Mouse (Mus musculus): ENCODE measurements around the gene Tesk2. TPM values are rescaled to one million over a fixed set of nuclear protein-coding genes. Genes with fewer than 3 reads are reported as not detected.
"Not testable (repeated sequence)": the region's sequence is repeated elsewhere in the genome, so short reads cannot be mapped to it uniquely, and the experiment has no call there.

The Tesk2 gene
- polyA plus RNA-seq (2014; fragmentation: Nextera tagmentation; extraction: Ambion mirVana), result 1.9 and 3.2 TPM in 2 replicates

GRCm38 (mm10) chr4:116720343-116721097, at the start of gene Tesk2:
Gene Tesk2, plus strand, starts transcription at chr4:116720948.
- Histone ChIP-seq H3K27ac (replicated peaks; ENCODE audit: low read depth, low read length) (peak within 1 kb of the TSS; percentile 62), H3K4me1 (ENCODE audit: control insufficient read depth, insufficient read depth, low read length) (peaks cover 6% of the 10 kb centered on the region; the same call in 1 of the 2 replicates), H3K27me3 (ENCODE audit: control insufficient read depth, insufficient read depth, low read length) (no peaks in the 10 kb centered on the region), H3K4me3 (replicated peaks; ENCODE audit: low read depth, low read length) (peak within 1 kb of the TSS; percentile 61), H3K36me3 (ENCODE audit: control insufficient read depth, insufficient read depth, low read length) (no peaks in the 10 kb centered on the region), H3K9me3 (ENCODE audit: control insufficient read depth, low read length) (no peaks in the 10 kb centered on the region), H3K4me2 (ENCODE audit: low read length) (peak within 1 kb of the TSS; percentile 87), H3K9ac (replicated peaks; ENCODE audit: low read length) (peak within 1 kb of the TSS; percentile 71)
- WGBS, result under 1% methylated on average over 34 of the region's 34 CpGs
- DNase-seq (peak; percentile 97), ATAC-seq (ENCODE audit: low FRiP score, low TSS enrichment) (peak; percentile 98)

GRCm38 (mm10) chr4:116672785-116673184, 48.0 kb upstream of the Tesk2 start:
- Histone ChIP-seq H3K9me3 (ENCODE audit: control insufficient read depth, low read length) (no peaks in the 10 kb centered on the region), H3K9ac (replicated peaks; ENCODE audit: low read length) (no peak overlapping the region), H3K4me2 (ENCODE audit: low read length) (no peak overlapping the region), H3K4me1 (ENCODE audit: control insufficient read depth, insufficient read depth, low read length) (no peaks in the 10 kb centered on the region), H3K27me3 (ENCODE audit: control insufficient read depth, insufficient read depth, low read length) (no peaks in the 10 kb centered on the region), H3K36me3 (ENCODE audit: control insufficient read depth, insufficient read depth, low read length) (no peaks in the 10 kb centered on the region), H3K4me3 (replicated peaks; ENCODE audit: low read depth, low read length) (no peak overlapping the region), H3K27ac (replicated peaks; ENCODE audit: low read depth, low read length) (no peak overlapping the region)
- no peak for ATAC-seq (ENCODE audit: low FRiP score, low TSS enrichment)
- WGBS, result 77% methylated on average over 2 of the region's 2 CpGs
- no peak for DNase-seq

- H3K4me3 ChIP-seq (replicated peaks; ENCODE audit: low read depth, low read length); H3K9me3 ChIP-seq (ENCODE audit: control insufficient read depth, low read length); H3K4me2 ChIP-seq (ENCODE audit: low read length); DNase-seq; H3K36me3 ChIP-seq (ENCODE audit: control insufficient read depth, insufficient read depth, low read length); H3K27me3 ChIP-seq (ENCODE audit: control insufficient read depth, insufficient read depth, low read length); H3K27ac ChIP-seq (replicated peaks; ENCODE audit: low read depth, low read length); H3K9ac ChIP-seq (replicated peaks; ENCODE audit: low read length); H3K4me1 ChIP-seq (ENCODE audit: control insufficient read depth, insufficient read depth, low read length); ATAC-seq (ENCODE audit: low FRiP score, low TSS enrichment): not testable (repeated sequence)
- 93% methylated on average over 6 of the region's 6 CpGs for WGBS
These were observed 46.0 kb upstream of the Tesk2 start for GRCm38 (mm10) chr4:116674761-116675160.

GRCm38 (mm10) chr4:116676027-116676426, 44.7 kb upstream of the Tesk2 start:
- H3K36me3 ChIP-seq (ENCODE audit: control insufficient read depth, insufficient read depth, low read length), result no peaks in the 10 kb centered on the region
- H3K27me3 ChIP-seq (ENCODE audit: control insufficient read depth, insufficient read depth, low read length), result no peaks in the 10 kb centered on the region
- H3K27ac ChIP-seq (replicated peaks; ENCODE audit: low read depth, low read length), result no peak overlapping the region
- DNase-seq, result no peak
- no peak for ATAC-seq (ENCODE audit: low FRiP score, low TSS enrichment)
- H3K9ac ChIP-seq (replicated peaks; ENCODE audit: low read length), result no peak overlapping the region
- H3K4me3 ChIP-seq (replicated peaks; ENCODE audit: low read depth, low read length), result no peak overlapping the region
- WGBS, result 82% methylated on average over 3 of the region's 3 CpGs
- H3K4me1 ChIP-seq (ENCODE audit: control insufficient read depth, insufficient read depth, low read length), result no peaks in the 10 kb centered on the region
- no peaks in the 10 kb centered on the region for H3K9me3 ChIP-seq (ENCODE audit: control insufficient read depth, low read length)
- H3K4me2 ChIP-seq (ENCODE audit: low read length), result no peak overlapping the region

- Histone ChIP-seq H3K4me1 (ENCODE audit: control insufficient read depth, insufficient read depth, low read length) (no peaks in the 10 kb centered on the region), H3K9ac (replicated peaks; ENCODE audit: low read length) (no peak overlapping the region)
- DNase-seq, result no peak
These were observed 42.9 kb upstream of the Tesk2 start for GRCm38 (mm10) chr4:116677808-116678207.

GRCm38 (mm10) chr4:116679141-116679540, 41.6 kb upstream of the Tesk2 start:
- Histone ChIP-seq H3K4me1 (ENCODE audit: control insufficient read depth, insufficient read depth, low read length) (no peaks in the 10 kb centered on the region), H3K4me3 (replicated peaks; ENCODE audit: low read depth, low read length) (no peak overlapping the region), H3K27me3 (ENCODE audit: control insufficient read depth, insufficient read depth, low read length) (no peaks in the 10 kb centered on the region), H3K4me2 (ENCODE audit: low read length) (no peak overlapping the region), H3K9me3 (ENCODE audit: control insufficient read depth, low read length) (no peaks in the 10 kb centered on the region), H3K27ac (replicated peaks; ENCODE audit: low read depth, low read length) (no peak overlapping the region), H3K36me3 (ENCODE audit: control insufficient read depth, insufficient read depth, low read length) (no peaks in the 10 kb centered on the region), H3K9ac (replicated peaks; ENCODE audit: low read length) (no peak overlapping the region)
- 55% methylated on average over 5 of the region's 5 CpGs for WGBS
- ATAC-seq (ENCODE audit: low FRiP score, low TSS enrichment), result no peak
- no peak for DNase-seq

More at GRCm38 (mm10) chr4:116677808-116678207, 42.9 kb upstream of the Tesk2 start:
- no peak overlapping the region for H3K4me3 ChIP-seq (replicated peaks; ENCODE audit: low read depth, low read length)
- H3K9me3 ChIP-seq (ENCODE audit: control insufficient read depth, low read length), result no peaks in the 10 kb centered on the region
- H3K4me2 ChIP-seq (ENCODE audit: low read length), result no peak overlapping the region
- no peaks in the 10 kb centered on the region for H3K27me3 ChIP-seq (ENCODE audit: control insufficient read depth, insufficient read depth, low read length)
- ATAC-seq (ENCODE audit: low FRiP score, low TSS enrichment), result no peak
- H3K36me3 ChIP-seq (ENCODE audit: control insufficient read depth, insufficient read depth, low read length), result no peaks in the 10 kb centered on the region
- no peak overlapping the region for H3K27ac ChIP-seq (replicated peaks; ENCODE audit: low read depth, low read length)
- WGBS, result 74% methylated on average over 1 of the region's 1 CpGs

GRCm38 (mm10) chr4:116680521-116680920, 40.2 kb upstream of the Tesk2 start:
- H3K27ac ChIP-seq (replicated peaks; ENCODE audit: low read depth, low read length); H3K4me3 ChIP-seq (replicated peaks; ENCODE audit: low read depth, low read length); ATAC-seq (ENCODE audit: low FRiP score, low TSS enrichment); H3K27me3 ChIP-seq (ENCODE audit: control insufficient read depth, insufficient read depth, low read length); H3K4me1 ChIP-seq (ENCODE audit: control insufficient read depth, insufficient read depth, low read length); H3K9ac ChIP-seq (replicated peaks; ENCODE audit: low read length); H3K9me3 ChIP-seq (ENCODE audit: control insufficient read depth, low read length); H3K36me3 ChIP-seq (ENCODE audit: control insufficient read depth, insufficient read depth, low read length); H3K4me2 ChIP-seq (ENCODE audit: low read length); DNase-seq: not testable (repeated sequence)
- 95% methylated on average over 4 of the region's 4 CpGs for WGBS

- no peak overlapping the region for H3K9ac ChIP-seq (replicated peaks; ENCODE audit: low read length)
- no peak for DNase-seq
- no peaks in the 10 kb centered on the region for H3K36me3 ChIP-seq (ENCODE audit: control insufficient read depth, insufficient read depth, low read length)
- no peaks in the 10 kb centered on the region for H3K27me3 ChIP-seq (ENCODE audit: control insufficient read depth, insufficient read depth, low read length)
- H3K9me3 ChIP-seq (ENCODE audit: control insufficient read depth, low read length), result no peaks in the 10 kb centered on the region
- WGBS, result 93% methylated on average over 4 of the region's 4 CpGs
- H3K4me1 ChIP-seq (ENCODE audit: control insufficient read depth, insufficient read depth, low read length), result peaks cover 18% of the 10 kb centered on the region
- no peak overlapping the region for H3K4me2 ChIP-seq (ENCODE audit: low read length)
- no peak overlapping the region for H3K4me3 ChIP-seq (replicated peaks; ENCODE audit: low read depth, low read length)
- no peak overlapping the region for H3K27ac ChIP-seq (replicated peaks; ENCODE audit: low read depth, low read length)
- no peak for ATAC-seq (ENCODE audit: low FRiP score, low TSS enrichment)
These were observed 36.8 kb upstream of the Tesk2 start for GRCm38 (mm10) chr4:116683957-116684356.

GRCm38 (mm10) chr4:116684665-116685064, 36.1 kb upstream of the Tesk2 start:
- Histone ChIP-seq H3K4me2 (ENCODE audit: low read length) (peak overlapping the region; percentile 73), H3K27me3 (ENCODE audit: control insufficient read depth, insufficient read depth, low read length) (no peaks in the 10 kb centered on the region), H3K4me1 (ENCODE audit: control insufficient read depth, insufficient read depth, low read length) (peaks cover 18% of the 10 kb centered on the region), H3K4me3 (replicated peaks; ENCODE audit: low read depth, low read length) (peak overlapping the region; percentile 60; the same call in 1 of the 2 replicates), H3K36me3 (ENCODE audit: control insufficient read depth, insufficient read depth, low read length) (no peaks in the 10 kb centered on the region), H3K9ac (replicated peaks; ENCODE audit: low read length) (peak overlapping the region; percentile 56; the same call in 1 of the 2 replicates), H3K27ac (replicated peaks; ENCODE audit: low read depth, low read length) (peak overlapping the region; percentile 74; the same call in 1 of the 2 replicates), H3K9me3 (ENCODE audit: control insufficient read depth, low read length) (no peaks in the 10 kb centered on the region)
- WGBS, result 80% methylated on average over 2 of the region's 2 CpGs
- ATAC-seq (ENCODE audit: low FRiP score, low TSS enrichment), result no peak
- no peak for DNase-seq

All from midbrain, embryonic 14.5 days (tissue).